Mouse (Mus musculus): ENCODE results near the gene Trim15. TPM values are rescaled to one million over a fixed set of nuclear protein-coding genes. Genes with fewer than 3 reads are reported as not detected.
"Not testable (repeated sequence)": the region's sequence is repeated elsewhere in the genome, so short reads cannot be mapped to it uniquely, and the experiment has no call there.

Trim15 gene
- total RNA-seq (2021), result not detected

DNA sequence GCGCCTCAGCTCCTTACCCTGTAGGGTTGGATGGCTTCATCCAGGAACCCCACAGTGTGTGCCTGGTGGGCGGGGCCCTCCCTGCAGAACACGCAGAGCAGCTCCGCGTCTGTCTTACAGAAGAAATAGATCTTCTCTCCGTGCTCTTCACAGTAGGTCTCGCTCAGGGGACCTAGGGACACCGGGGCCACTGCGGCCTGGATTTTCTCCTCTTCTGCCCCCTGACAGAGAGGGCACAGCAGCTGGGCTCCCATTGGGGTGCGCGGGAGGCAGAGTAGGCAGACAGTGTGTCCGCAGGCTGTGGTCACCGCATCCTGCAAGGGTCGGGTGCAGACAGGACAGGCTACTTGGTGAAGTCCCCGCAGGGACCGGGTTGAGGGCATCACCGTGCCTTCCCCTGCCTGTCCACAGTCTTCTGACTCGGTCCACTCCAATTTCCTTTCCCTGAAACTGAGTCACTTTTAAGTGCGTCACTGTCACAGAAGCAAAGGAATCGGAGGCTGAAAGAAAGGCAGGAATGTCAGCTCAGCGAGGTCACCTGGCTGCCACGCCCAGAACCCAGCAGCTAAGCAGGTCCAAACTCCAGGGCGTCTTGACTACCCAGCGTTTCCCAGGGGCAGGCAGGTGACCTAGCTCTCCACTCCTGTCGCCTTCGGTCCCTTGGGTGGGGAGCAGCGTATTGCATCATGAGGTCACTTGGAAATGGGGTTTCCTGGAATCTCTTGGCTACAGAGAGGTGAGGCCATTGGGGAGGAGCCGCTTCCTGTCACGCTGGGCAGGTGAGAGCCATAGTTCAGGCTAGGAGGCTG is at the start of gene Trim15:
TSS of gene Trim15 (minus strand) at position 492 of the 809 bp plus-strand sequence.
- no peak for DNase-seq

DNA sequence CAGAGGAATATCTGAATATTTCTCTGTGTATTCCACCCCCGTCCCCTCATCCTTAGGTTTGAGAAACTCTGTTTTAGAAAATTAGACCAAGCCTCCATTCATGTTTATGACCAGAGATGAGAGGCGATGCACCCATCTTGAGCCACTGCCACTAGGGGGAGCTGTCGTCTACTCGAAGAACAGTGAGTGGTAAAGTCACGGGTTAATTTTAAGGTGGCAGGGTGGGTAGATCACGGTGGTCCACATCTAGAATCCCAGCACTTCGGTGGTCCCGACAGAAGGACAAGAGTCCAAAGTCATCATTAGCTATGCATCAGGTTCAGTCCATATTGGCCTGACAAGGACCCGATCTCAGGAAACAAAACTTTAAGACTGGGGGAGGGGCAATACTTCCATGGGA is 48.1 kb upstream of the Trim15 start:
- peak; percentile 75 for DNase-seq

DNA sequence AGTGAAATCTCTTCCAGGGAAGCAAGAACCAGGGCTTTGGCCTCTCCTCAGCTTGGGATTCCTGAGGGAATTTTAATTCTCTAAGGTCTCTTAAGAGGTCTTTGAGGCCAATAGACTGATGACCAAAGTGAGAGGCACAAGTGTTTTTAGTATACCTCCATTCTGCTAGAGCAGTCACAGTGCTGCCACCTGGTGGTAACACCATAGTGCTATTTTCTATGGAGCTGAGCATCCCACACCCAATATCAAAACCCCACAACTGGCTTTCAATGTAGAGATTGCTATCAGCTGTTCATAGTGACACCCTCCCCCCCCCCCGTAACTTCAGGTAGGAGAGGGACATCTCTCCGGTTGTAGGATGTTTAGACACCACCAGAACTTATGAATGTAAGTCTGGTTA is 47.1 kb upstream of the Trim15 start:
- DNase-seq, result peak; percentile 84

DNA sequence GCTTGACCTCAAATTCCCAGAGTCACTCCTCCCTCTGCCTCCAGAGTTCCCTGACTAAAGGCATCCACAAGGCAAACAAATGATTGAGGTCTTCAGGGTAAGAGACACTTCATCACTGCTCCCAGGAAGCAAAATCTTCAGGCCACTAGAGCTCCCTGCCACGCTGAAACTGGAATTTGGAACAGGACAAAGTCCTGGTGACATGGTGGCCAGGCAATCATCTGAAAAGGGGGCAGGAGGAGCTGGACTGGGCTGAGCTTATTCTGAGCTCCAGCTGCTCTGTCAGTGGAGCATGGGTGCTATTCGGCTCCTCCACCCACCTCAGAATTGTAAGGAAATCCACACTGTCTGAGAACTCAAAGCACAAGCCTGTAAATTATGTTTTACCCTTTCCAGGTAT is 45.0 kb upstream of the Trim15 start:
- DNase-seq, result no peak

DNA sequence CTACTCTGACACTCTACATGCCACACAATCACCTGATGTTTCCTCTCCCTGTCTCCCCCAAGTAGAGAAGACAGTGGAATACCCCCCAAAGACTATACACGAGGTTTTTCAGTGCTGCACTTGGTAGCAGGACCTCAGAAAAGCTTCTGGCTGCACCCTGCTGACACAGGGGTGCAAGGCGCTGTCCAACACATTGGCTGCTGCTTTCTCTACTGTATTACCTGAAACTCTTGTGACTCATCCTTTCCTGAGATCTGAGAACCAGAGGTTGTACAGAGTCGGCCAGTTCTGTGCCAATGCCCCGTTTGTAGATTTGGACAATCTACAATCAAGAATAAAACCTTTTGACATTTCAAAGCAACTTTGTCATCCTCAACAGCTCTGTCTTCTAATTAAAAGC is 42.8 kb upstream of the Trim15 start:
- no peak for DNase-seq

DNA sequence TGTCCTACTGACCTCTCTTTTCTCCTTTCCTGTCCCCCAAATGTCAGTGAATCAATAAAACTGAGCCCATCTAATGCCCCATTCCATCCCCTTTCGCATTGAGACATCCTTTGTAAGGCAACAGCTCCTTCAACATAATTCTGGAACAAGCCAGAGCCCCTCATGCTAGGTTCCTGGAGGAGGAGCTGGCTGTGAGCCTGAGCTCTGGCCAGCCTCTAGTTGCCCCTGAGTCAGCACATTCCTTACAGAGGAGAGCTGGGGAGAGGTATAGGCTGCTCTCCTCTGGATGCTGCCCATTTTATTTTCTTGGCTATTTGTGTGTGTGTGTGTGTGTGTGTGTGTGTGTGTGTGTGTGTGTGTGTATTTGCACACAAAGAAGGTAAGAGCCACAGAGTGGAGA is 41.2 kb upstream of the Trim15 start:
- DNase-seq, result no peak

DNA sequence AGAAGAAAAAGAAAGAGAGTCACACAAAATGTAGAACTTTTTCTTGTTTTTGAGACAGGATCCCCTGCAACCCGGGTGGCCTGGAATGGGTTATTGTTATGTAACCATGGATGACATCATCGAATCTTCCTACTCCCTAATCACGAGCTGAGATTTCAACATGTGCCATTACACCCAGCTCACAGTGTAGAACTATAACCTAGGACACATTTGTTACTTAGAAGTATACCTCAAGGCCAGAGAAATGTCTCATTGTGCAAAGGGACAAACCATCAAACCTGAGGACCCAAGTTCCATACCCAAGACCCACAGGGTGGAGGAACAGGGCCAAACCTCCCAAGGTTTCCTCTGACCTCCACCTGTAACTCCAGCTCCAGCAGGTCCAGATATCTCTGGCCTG is 36.6 kb upstream of the Trim15 start:
- DNase-seq, result no peak

DNA sequence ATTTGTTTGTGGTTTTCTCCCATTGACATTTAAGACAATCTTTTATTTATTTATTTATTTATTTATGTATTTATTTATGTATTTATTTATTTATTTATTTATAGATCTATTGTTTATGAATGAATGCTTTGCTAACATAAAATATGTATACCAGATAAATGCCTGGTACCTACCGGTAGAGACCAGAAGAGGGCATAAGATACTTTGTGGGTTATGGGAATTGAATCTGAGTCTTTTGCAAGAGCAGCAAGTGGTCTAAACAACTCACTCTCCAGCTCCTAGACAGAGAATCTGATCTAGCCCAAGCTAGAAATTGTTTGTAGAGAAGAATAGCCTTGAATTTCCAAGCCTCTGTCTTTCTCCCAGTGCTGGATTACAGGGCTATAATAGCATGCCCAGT is 33.7 kb upstream of the Trim15 start:
- DNase-seq, result no peak

DNA sequence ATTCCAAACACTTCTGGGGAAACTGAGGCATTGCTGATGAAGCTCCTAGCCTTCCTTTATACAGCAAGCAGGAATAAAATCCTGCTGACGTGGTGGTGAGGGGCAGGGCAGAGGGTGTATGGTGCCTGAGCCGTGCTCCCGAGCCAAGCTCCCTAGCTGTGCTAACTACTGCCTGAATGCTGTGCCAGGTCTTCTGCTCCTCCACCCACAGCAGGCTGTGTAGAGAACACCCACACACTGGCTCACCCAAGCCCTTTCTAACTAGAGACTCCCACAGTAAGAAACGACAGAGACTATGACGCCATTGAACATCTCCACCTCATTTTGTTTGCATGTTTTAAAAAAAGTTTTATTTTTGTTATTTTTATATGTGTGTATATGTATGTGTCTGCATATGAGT is 33.0 kb upstream of the Trim15 start:
- DNase-seq, result no peak

DNA sequence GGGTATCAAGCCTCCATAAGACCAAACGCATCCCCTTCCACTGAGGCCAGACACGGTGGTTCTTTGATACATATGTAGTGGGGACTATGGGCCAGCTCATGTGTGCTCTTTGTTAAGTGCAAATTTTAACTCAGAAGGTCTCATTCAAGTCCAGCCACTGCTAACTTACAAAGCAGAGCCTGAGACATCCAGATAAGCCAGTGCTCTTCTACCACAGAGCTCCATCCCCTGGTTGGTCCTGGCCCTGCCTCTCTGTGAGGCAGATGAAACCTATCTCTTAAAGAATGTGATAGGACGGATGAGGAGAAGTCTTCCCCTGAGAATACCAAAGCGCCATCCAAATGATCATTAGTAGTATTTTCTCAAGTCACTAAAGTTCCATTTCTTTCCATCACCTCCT is 32.4 kb upstream of the Trim15 start:
- no peak for DNase-seq

DNA sequence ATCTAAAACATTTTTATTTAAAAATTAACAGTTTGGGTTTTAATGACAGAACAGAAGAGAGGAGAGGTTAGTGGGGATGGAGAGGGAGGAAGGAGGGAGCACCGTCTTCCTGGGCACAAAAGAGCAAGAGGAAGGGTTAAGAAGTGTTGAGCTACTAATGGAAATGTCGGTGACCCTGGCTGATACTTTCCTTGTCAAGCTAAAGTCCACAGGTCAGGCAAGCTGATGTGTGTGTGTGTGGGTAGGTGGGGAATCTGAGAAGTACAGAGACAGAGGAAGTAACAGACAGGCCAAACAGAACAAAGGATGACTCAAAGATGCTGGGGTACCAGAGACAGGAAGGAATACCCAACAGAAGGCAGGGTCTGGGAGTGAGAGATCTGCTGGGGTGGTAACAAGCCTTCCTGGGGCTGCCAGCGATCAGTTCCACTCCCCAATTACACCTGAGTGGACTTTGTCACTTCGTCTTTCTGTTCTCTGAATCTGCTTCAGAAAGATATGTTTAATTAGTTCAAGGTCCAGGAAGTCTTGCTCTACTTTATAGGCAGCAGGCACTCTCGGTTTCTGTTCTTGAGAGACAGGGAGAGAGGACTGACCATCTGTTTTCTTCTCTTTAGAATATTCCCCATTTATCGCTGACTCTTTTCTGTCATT is 30.7 kb upstream of the Trim15 start, which contains the start of gene Trim31:
TSS of gene Trim31 (plus strand) at position 567 of the 654 bp plus-strand sequence.
- DNase-seq, result no peak

DNA sequence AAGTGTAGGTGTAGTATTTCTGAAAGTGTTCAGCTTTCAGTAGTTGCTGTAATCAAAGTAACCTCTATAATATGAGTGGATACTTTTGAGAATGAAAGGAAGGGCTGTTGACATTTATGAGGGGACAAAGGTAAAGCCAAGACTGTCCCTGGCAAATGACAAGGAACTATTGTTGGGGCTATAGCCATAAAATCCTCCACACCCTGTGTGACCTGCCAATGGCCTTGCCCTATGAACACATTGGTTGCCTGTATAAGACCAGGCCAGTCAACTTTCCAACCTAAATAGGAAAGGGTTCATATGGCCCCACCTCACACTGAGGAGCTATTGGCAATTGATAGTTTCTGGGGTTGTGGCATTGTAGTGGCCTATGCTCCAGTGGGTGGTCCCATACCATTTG is 30.1 kb upstream of the Trim15 start:
- DNase-seq, result no peak

DNA sequence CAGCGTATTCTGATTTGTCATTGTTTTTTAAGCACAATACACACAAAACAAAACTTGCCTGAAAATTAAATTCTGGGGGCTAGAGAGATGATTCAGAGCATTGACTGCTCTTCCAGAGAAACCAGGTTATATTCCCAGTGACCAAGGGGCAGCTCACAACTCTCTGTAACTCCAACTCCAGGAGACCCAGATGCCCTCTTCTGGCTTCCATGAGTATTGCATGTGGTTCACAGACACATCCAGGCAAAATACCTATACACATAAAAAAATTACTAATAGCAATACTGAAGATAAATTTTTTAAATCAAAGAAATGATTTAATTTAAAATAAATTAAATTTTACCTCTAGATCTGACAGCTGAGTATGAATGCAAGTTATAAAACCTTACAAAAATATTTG is 29.6 kb upstream of the Trim15 start:
- DNase-seq, result peak; percentile 55

DNA sequence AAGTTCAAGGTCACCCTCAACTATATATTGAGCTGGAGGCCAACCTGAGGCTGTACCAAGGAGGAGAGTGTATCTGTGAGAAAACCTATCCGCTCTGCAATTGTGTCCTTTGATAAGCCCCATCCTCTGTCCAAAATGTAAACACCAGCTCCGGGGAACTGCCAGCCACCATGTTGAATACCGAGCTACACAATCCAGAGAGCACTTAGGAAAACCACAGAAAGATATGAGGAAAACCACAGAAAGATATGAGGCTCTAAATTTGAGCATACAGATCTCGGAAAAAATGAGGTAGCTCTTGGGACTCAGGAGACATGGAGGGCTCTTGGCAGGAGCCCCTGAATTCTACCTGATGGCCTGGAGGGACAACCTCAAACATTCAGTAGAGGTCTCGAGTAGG is 26.4 kb upstream of the Trim15 start:
- DNase-seq, result no peak

DNA sequence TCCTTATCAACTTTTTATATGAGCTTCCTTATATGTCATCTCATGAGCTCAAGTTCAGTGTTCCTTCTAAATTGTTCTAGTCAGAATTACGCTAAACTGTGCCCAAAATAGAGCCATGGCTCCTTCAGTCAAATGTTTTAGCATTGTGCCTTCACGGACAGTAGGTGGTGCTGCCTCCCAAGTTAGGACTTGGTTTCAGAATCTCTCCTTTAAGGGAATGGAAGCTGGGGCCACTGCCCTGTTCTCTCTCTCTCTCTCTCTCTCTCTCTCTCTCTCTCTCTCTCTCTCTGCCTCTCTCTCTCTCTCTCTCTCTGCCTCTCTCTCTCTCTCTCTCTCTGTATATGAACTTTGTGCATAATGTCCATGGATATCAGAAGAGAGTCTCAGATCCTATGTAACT is 25.4 kb upstream of the Trim15 start:
- peak; percentile 51 for DNase-seq

DNA sequence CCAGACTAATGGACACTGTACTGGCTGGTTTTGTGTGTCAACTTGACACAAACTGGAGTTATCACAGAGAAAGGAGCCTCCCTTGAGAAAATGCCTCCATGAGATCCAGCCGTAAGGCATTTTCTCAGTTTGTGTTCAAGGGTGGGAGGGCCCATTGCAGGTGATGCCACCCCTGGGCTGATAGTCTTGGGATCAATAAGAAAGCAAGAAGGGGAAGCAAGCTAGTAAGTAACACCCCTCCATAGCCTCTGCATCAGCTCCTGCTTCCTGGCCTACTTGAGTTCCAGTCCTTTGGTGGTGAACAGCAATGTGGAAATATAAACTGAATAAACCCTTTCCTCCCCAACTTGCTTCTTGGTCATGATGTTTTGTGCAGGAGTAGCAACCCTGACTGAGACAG is 24.5 kb upstream of the Trim15 start:
- DNase-seq, result not testable (repeated sequence)

DNA sequence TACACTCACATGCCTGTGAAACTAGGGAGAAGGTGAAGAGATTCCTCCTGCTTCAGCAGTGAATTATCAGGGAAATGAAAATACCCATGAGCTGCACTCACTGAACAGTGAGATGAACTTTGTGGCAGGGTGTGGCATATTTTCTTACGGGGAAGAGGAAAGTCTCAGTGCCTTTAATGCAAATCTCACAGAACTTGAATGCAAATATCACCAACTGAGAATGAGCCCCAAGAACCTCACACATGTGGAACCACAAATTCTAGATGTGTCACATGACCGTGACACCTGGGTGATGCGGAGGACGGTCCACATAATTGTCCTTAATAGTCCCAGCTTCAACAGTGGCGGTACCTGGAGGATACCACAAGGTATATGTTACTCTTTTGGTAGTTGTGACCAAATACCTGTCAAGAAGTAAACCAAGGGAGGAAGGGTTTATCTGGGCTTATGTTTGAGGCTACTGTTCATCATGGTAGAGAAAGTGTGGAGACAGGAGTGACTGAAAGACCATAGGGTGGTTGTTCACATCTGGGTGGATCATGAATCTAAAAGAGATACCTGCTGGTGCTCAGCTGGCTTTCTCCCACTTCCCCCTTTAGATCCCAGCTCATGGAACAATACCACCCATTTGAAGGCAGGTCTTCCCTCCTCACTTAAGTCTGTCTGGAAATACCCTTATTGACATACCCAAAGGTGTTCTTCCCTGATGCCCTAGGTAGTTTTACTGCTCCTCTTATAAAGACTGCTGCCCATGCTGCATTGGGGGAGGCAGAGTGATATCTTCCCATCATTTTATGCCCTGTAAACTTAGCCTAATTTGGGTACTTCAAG is 23.3 kb upstream of the Trim15 start, which contains the start of gene Trim40:
TSS of gene Trim40 (minus strand) at position 51 of the 831 bp plus-strand sequence.
- DNase-seq, result no peak

DNA sequence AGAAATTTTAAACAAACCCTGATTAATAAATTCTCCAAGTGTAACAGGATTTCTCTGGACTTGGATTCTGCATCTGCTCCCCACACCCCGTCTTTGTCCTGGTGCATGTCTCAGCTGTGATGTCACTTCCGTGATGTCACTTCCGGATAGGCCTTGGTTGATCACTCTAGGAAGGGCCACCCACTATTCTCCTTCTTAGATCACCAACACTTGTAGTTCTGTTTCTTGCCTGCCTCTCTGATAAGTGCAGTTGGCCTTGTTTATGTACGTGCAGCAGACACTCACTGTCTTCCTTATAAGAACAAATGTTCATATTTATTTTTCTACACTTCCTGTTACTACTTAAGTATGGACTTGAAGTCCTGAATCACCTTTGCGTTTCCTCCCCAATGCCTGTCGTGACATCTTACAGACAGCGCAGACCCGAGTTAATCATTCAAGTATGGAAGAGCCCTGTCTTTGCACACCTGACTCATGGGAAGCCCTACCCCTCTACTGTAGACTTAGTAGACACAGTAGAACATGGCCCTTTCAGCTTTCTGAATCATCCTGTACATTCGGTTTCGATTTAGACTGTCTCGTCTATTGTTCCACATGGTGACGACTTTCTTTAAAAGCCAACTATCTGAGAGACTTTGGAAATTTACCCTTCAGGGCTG is 18.3 kb upstream of the Trim15 start:
- no peak for DNase-seq

DNA sequence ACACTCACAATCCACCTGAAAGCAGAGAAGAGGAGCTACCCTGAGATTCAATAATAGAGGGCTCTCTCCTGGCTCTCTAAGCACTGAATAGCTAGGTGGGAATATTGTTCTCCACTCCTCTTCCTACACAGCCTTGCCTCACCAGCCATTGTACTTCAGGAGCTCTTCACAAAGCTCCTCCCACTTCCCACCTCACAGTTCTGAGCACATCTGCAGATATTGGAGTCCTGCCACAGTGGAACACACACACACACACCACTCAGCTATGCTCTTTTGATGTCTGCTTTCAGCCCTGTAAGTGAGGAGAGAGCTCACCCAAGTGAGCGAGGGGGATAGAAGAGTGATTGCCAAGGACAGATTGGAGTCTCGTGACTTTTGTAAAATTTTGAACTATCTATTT is 16.3 kb upstream of the Trim15 start:
- no peak for DNase-seq

DNA sequence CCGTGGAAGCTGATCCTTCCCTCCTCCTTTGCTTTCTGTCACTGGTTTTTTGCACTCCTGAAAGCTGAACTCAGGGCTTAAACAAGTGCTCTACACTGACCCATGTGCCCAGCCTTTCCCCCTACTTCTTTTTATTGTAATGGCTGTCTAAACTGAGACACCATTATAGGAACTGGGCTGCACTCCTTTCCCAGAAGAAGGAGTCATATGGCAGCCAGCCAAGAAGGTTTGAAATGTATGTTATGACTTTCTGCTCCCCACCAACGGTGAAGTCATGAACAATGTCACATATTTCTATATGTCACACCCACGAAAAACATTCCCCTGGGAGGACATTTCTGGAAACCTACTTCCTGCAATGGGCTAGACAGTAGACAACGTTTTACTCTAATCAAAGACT is 7.6 kb upstream of the Trim15 start:
- DNase-seq, result no peak

DNA sequence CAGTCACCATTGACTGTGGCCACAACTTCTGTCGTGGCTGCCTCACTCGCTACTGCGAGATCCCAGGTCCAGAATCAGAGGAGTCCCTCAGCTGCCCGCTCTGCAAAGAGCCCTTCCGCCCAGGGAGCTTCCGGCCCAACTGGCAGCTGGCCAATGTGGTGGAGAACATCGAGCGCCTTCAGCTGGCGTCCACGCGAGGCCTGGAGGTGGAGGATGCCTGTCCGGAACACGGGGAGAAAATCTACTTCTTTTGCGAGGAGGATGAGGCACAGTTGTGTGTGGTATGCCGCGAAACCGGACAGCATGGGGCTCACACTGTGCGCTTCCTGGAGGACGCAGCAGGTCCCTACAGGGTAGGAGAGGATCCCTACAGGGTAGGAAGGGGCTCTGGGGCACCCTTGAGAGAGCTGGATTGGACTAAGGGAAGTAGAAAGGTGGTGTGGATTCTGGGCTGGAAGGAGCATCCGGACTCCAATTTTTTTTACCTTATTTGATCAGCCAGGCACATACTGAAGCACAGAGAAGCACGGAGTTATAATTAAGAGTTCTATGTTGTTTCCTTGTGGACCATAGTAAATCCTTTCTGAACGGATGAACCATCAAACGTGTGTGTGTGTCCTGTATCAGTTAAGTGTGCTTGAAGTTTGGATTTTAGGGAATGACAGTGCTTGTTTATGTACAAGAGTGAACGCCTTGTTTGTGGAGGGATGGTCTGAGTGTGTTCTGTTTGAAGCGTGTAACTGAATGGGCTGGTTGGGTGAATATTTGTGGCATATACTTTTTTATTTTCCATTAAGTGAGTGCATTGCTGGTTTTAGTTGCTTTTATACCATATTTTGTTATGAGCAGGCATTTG is 3.2 kb upstream of the Trim15 start:
- DNase-seq, result peak; percentile 57
